9 mouse cellular contexts compared by ENCODE assay signal in genomic region chrX:36550906-36551305, GRCm38 (mm10). TPM values are rescaled to one million over a fixed set of nuclear protein-coding genes. Genes with fewer than 3 reads are reported as not detected.
DNase-seq lines count a peak whose midpoint lies in the region; ATAC-seq and TF ChIP-seq lines count a peak whose summit lies in the region.
"Had no signal": no experiment of that assay in that cellular context is flagged by ENCODE, and none has a peak within 500 bp of the region (broad histone marks: within the 10 kb centered on the region; RNA-seq: fewer than 3 reads in every experiment).

No protein-coding gene starts in this region.

- peak overlapping the region; percentile 63; the same call in 1 of the 2 replicates for H3K27ac ChIP-seq in left cerebral cortex, adult 2 months
- H3K27ac ChIP-seq in heart, embryonic 11.5 days (ENCODE audit: low read depth, low read length) = 0 out of 2 replicates have a peak overlapping the region, but pooled peaks have one; percentile 29
- H3K27ac ChIP-seq in kidney, embryonic 14.5 days (ENCODE audit: low read depth, low read length) = peak overlapping the region; percentile 82; the same call in 1 of the 2 replicates
- H3K27ac ChIP-seq in stomach, embryonic 14.5 days (ENCODE audit: low read length) = peak overlapping the region; percentile 91

- no peaks in the 10 kb centered on the region for H3K4me1 ChIP-seq in heart, embryonic 11.5 days (ENCODE audit: control insufficient read depth, insufficient read depth, low read length)
- H3K4me1 ChIP-seq in kidney, embryonic 14.5 days (ENCODE audit: control insufficient read depth, insufficient read depth, low read length) = 0 out of 2 replicates have a peak, but pooled peaks cover 3% of the 10 kb centered on the region
- H3K4me1 ChIP-seq in stomach, embryonic 14.5 days (ENCODE audit: control insufficient read depth, insufficient read depth, low read length) = no peaks in the 10 kb centered on the region

- no peak; the same call in 1 of the 2 replicates for ATAC-seq in heart, embryonic 11.5 days (replicated peaks; ENCODE audit: insufficient number of reproducible peaks, low FRiP score, low TSS enrichment)
- ATAC-seq in kidney, embryonic 14.5 days (ENCODE audit: low FRiP score, low TSS enrichment) = peak; percentile 71; the same call in 1 of the 2 replicates
- ATAC-seq in stomach, embryonic 14.5 days (ENCODE audit: insufficient number of reproducible peaks, insufficient read depth, low FRiP score, low read depth) = peak; percentile 67; the same call in 1 of the 2 replicates
- ATAC-seq in monocyte, adult 5-6 weeks (replicated peaks; ENCODE audit: insufficient number of reproducible peaks, low FRiP score, low TSS enrichment, poor library complexity, severe bottlenecking) = no peak

- intact Hi-C loops in left cerebral cortex, adult 2 months (cut with DNase I) = no loop called here

- no peak for DNase-seq in left cerebral cortex, adult 2 months (ENCODE audit: extremely low spot score in 1 of 2, low spot score in 2 of 2)
- DNase-seq in left cerebral cortex, adult 9 months (ENCODE audit: low spot score in 2 of 2) = no peak
- DNase-seq in embryo, embryonic 11.5 days (ENCODE audit: low read depth, low spot score) = peak; percentile 42
- DNase-seq in lung, postnatal 25 days (ENCODE audit: low spot score) = peak; percentile 26

- no peak overlapping the region for H3K4me2 ChIP-seq in heart, embryonic 11.5 days
- no peak overlapping the region for H3K4me2 ChIP-seq in kidney, embryonic 14.5 days (replicated peaks; ENCODE audit: low read depth, low read length)
- no peak overlapping the region for H3K4me2 ChIP-seq in stomach, embryonic 14.5 days (replicated peaks; ENCODE audit: low read depth, low read length)

- 27% methylated on average over 5 of the region's 5 CpGs for WGBS in heart, embryonic 11.5 days (ENCODE audit: insufficient replicate concordance)
- WGBS in kidney, embryonic 14.5 days = 33% methylated on average over 5 of the region's 5 CpGs
- 25% methylated on average over 5 of the region's 5 CpGs for WGBS in stomach, embryonic 14.5 days

- no peak overlapping the region for H3K4me3 ChIP-seq in left cerebral cortex, adult 2 months
- H3K4me3 ChIP-seq in heart, embryonic 11.5 days (ENCODE audit: low read depth, low read length) = no peak overlapping the region
- H3K4me3 ChIP-seq in kidney, embryonic 14.5 days (ENCODE audit: low read length) = no peak overlapping the region
- H3K4me3 ChIP-seq in stomach, embryonic 14.5 days (ENCODE audit: low read depth, low read length) = no peak overlapping the region

- H3K36me3 ChIP-seq in heart, embryonic 11.5 days (ENCODE audit: control insufficient read depth, insufficient read depth, low read length) = no peaks in the 10 kb centered on the region
- H3K36me3 ChIP-seq in kidney, embryonic 14.5 days (ENCODE audit: control insufficient read depth, insufficient read depth, low read length) = no peaks in the 10 kb centered on the region
- H3K36me3 ChIP-seq in stomach, embryonic 14.5 days (ENCODE audit: control insufficient read depth, insufficient read depth, low read length) = no peaks in the 10 kb centered on the region

- no peaks in the 10 kb centered on the region for H3K27me3 ChIP-seq in heart, embryonic 11.5 days (ENCODE audit: control insufficient read depth, insufficient read depth, low read length)
- no peaks in the 10 kb centered on the region for H3K27me3 ChIP-seq in kidney, embryonic 14.5 days (ENCODE audit: control insufficient read depth, insufficient read depth, low read length)
- H3K27me3 ChIP-seq in stomach, embryonic 14.5 days (ENCODE audit: control insufficient read depth, insufficient read depth, low read length) = no peaks in the 10 kb centered on the region

- no peaks in the 10 kb centered on the region for H3K9me3 ChIP-seq in heart, embryonic 11.5 days (replicated peaks; ENCODE audit: control insufficient read depth, low read length)
- H3K9me3 ChIP-seq in kidney, embryonic 14.5 days (ENCODE audit: control insufficient read depth, low read length) = no peaks in the 10 kb centered on the region
- no peaks in the 10 kb centered on the region for H3K9me3 ChIP-seq in stomach, embryonic 14.5 days (ENCODE audit: control insufficient read depth, low read depth, low read length)

- TF ChIP-seq CTCF in left cerebral cortex, adult 2 months (IDR thresholded peaks at IDR 0.05) = no peak

- no peak overlapping the region for H3K9ac ChIP-seq in heart, embryonic 11.5 days (ENCODE audit: low read depth, low read length)
- H3K9ac ChIP-seq in kidney, embryonic 14.5 days (ENCODE audit: low read depth, low read length) = no peak overlapping the region
- H3K9ac ChIP-seq in stomach, embryonic 14.5 days (replicated peaks; ENCODE audit: low read depth, low read length) = no peak overlapping the region

RNA-seq across cellular contexts. Expression of gene Pgrmc1, which starts 47.1 kb away (rescaled TPM):
- total RNA-seq in left cerebral cortex, adult 2 months (2021) = 100 to 1,000 TPM; 281 to 282 TPM
- polyA plus RNA-seq in heart, embryonic 11.5 days (2014; fragmentation: Nextera tagmentation; extraction: Ambion mirVana) = 156 and 157 TPM in 2 replicates
- 256 and 282 TPM in 2 replicates for polyA plus RNA-seq in kidney, embryonic 14.5 days (2014; fragmentation: Nextera tagmentation; extraction: Ambion mirVana)
- polyA plus RNA-seq in stomach, embryonic 14.5 days (2014; fragmentation: Nextera tagmentation; extraction: Ambion mirVana) = 245 and 259 TPM in 2 replicates
- 56.2 to 87.7 TPM (median 86.7 TPM) in 3 replicates for total RNA-seq in monocyte, adult 5-6 weeks (2017)

RNA-seq across cellular contexts. Expression of gene Gm14569, which starts 59.3 kb away (rescaled TPM):
- not detected for total RNA-seq in left cerebral cortex, adult 2 months (2021)
- not detected in 2 replicates for polyA plus RNA-seq in heart, embryonic 11.5 days (2014; fragmentation: Nextera tagmentation; extraction: Ambion mirVana)
- polyA plus RNA-seq in kidney, embryonic 14.5 days (2014; fragmentation: Nextera tagmentation; extraction: Ambion mirVana) = not detected in 2 replicates
- not detected in 2 replicates for polyA plus RNA-seq in stomach, embryonic 14.5 days (2014; fragmentation: Nextera tagmentation; extraction: Ambion mirVana)
- total RNA-seq in monocyte, adult 5-6 weeks (2017) = 0.21 TPM in 1 of 3 replicates, not detected in the others
- polyA plus RNA-seq: large intestine, adult 2 months had no signal

Comparison
In these comparisons a context has a peak if more than half of its experiments do, and no peak if none do; other contexts are left out.
1. DNase-seq: peak in embryo, embryonic 11.5 days (single experiment) and lung, postnatal 25 days (single experiment); none in left cerebral cortex, adult 2 months (0 of 2) and left cerebral cortex, adult 9 months (0 of 2).
2. H3K27ac ChIP-seq: peak in every context shown above with its lines; median percentile 91 in stomach, embryonic 14.5 days; 82 in kidney, embryonic 14.5 days; 63 in left cerebral cortex, adult 2 months; 29 in heart, embryonic 11.5 days.
3. ATAC-seq: peak in kidney, embryonic 14.5 days (single experiment) and stomach, embryonic 14.5 days (single experiment); none in heart, embryonic 11.5 days (single experiment) and monocyte, adult 5-6 weeks (single experiment).